Mouse (Mus musculus) cortical plate, adult 2 months (tissue): ENCODE data around the gene Cttn.

ENCODE experiments used
- CTCF ChIP-seq: fragments of 200-500 bp; IDR thresholded peaks from 2 replicates; pipeline ENCODE4 v1.5.1; 2011; ENCODE audit warnings: mild to moderate bottlenecking, control low read depth, low read length; ENCODE audit not compliant: insufficient read depth; ENCODE audit errors: extremely low read depth
- POLR2A ChIP-seq: fragments of 200-500 bp; IDR thresholded peaks from 2 replicates; pipeline ENCODE4 v1.6.1; 2011; ENCODE audit warnings: mild to moderate bottlenecking, low read length, control low read depth; ENCODE audit not compliant: insufficient read depth; ENCODE audit errors: extremely low read depth

DNA sequence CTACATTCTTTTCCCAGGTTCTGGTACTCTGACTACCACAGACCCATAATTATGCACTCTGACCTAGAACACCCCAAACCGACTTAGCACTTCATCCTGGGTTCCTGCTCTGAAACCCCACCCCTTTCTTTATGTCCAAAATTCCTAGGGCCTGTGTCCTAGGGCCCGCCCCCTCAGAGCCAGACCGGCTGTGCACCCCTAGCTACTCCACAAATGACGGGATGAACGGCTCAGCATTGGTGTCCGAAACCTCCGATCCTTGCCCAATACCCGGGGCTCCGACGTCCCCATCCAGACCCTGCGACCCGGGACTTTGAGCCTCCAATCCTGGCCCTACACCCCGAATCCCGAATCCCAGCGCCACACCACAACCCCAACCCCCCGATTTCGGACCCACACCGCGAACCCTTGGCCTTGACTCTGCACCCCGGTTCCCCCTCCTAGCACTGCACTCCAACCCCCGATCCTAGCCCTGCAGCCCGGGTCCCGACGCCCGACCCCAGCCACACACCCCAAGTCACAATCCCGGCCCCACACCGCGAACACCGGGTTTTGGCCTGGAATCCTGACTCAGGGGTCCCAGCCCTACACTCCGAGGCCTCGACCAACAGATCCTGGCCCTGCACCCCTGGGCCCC is 783 bp downstream of the Cttn start:
- TF ChIP-seq CTCF: no peak
- TF ChIP-seq POLR2A: no peak
